Mouse (Mus musculus) kidney, embryonic 15.5 days (tissue): Measurements from ENCODE around the gene Casp2. TPM values are rescaled to one million over a fixed set of nuclear protein-coding genes. Genes with fewer than 3 reads are reported as not detected.
A peak's percentile ranks its signal among the peaks of the same experiment; 100 is the strongest.

Source experiments
- ATAC-seq: fragments of 200-750 bp; cut with Nextera tagmentation; replicated peaks from 2 replicates; pipeline ENCODE4 v1.8.0; 2017; ENCODE audit warnings: moderate TSS enrichment; ENCODE audit not compliant: low FRiP score
- H3K27ac ChIP-seq: fragments of 300-500 bp; sonication (generic); 2 replicates; pipeline ENCODE4 v1.5.1; 2015; ENCODE audit warnings: mild to moderate bottlenecking, inconsistent platforms
- H3K27me3 ChIP-seq: fragments of 300-500 bp; sonication (generic); 2 replicates; pipeline ENCODE4 v1.6.1; 2015; ENCODE audit warnings: inconsistent platforms
- H3K36me3 ChIP-seq: fragments of 300-500 bp; sonication (generic); 2 replicates; pipeline ENCODE4 v1.6.1; 2015; ENCODE audit warnings: inconsistent platforms
- H3K4me1 ChIP-seq: fragments of 300-500 bp; sonication (generic); 2 replicates; pipeline ENCODE4 v1.6.1; 2015; ENCODE audit warnings: inconsistent platforms
- H3K4me2 ChIP-seq: fragments of 300-500 bp; sonication (generic); 2 replicates; pipeline ENCODE4 v1.6.1; 2015; ENCODE audit warnings: moderate library complexity, mild to moderate bottlenecking, inconsistent platforms
- H3K4me3 ChIP-seq: fragments of 300-500 bp; sonication (generic); replicated peaks from 2 replicates; pipeline ENCODE4 v1.5.1; 2015; ENCODE audit warnings: mild to moderate bottlenecking, inconsistent platforms
- H3K9ac ChIP-seq: fragments of 300-500 bp; sonication (generic); 2 replicates; pipeline ENCODE4 v1.6.1; 2015; ENCODE audit warnings: mild to moderate bottlenecking, inconsistent platforms
- H3K9me3 ChIP-seq: fragments of 300-500 bp; sonication (generic); replicated peaks from 2 replicates; pipeline ENCODE4 v1.6.1; 2016; ENCODE audit warnings: inconsistent platforms
- WGBS: fragments of 180-500 bp; shearing (Covaris S2); methylation state at CpG from one replicate; pipeline ENCODE4 v1.1.7; 2015; ENCODE audit warnings: mixed read lengths; 5-methylcytosine and 5-hydroxymethylcytosine counted together
- polyA plus RNA-seq: library from polyadenylated mRNA; unstranded; fragments of >200 nt; fragmentation: Nextera tagmentation; extraction: Ambion mirVana; gene quantifications from 2 replicates; pipeline ENCODE4 v1.2.1, GENCODE M21; 2015

The Casp2 gene
- polyA plus RNA-seq, 1 experiment from 2014 or later = 60.0 TPM

- no peak overlapping the region for H3K9ac ChIP-seq
- no peaks in the 10 kb centered on the region for H3K9me3 ChIP-seq
- H3K27me3 ChIP-seq = no peaks in the 10 kb centered on the region
- H3K4me1 ChIP-seq = no peaks in the 10 kb centered on the region
- ATAC-seq = no peak
- H3K4me2 ChIP-seq = no peak overlapping the region
- H3K27ac ChIP-seq = no peak overlapping the region
- H3K4me3 ChIP-seq = no peak overlapping the region
- H3K36me3 ChIP-seq = peaks cover 31% of the 10 kb centered on the region
Measured at GRCm38 (mm10) chr6:42287562-42287961, 22.8 kb downstream of the Casp2 start.

- no peaks in the 10 kb centered on the region for H3K27me3 ChIP-seq
- no peak overlapping the region for H3K9ac ChIP-seq
- H3K4me1 ChIP-seq = no peaks in the 10 kb centered on the region
- no peak overlapping the region for H3K4me2 ChIP-seq
- no peaks in the 10 kb centered on the region for H3K36me3 ChIP-seq
- H3K27ac ChIP-seq = no peak overlapping the region
- no peaks in the 10 kb centered on the region for H3K9me3 ChIP-seq
- no peak for ATAC-seq
- whole genome bisulfite sequencing = 87% methylated on average over 6 of the region's 6 CpGs
- no peak overlapping the region for H3K4me3 ChIP-seq
Measured at GRCm38 (mm10) chr6:42293327-42293726, 28.5 kb downstream of the Casp2 start.

GRCm38 (mm10) chr6:42295549-42296094 is 30.8 kb downstream of the Casp2 start:
- H3K27me3 ChIP-seq = no peaks in the 10 kb centered on the region
- 0 out of 2 replicates have a peak, but pooled peaks cover 2% of the 10 kb centered on the region for H3K36me3 ChIP-seq
- WGBS = 64% methylated on average over 3 of the region's 3 CpGs
- H3K4me3 ChIP-seq = no peak overlapping the region
- no peak overlapping the region for H3K27ac ChIP-seq
- H3K9me3 ChIP-seq = no peaks in the 10 kb centered on the region
- ATAC-seq = no peak
- no peaks in the 10 kb centered on the region for H3K4me1 ChIP-seq
- H3K4me2 ChIP-seq = no peak overlapping the region
- no peak overlapping the region for H3K9ac ChIP-seq

- Histone ChIP-seq H3K36me3 (0 out of 2 replicates have a peak, but pooled peaks cover 2% of the 10 kb centered on the region), H3K4me3 (no peak overlapping the region), H3K4me1 (no peaks in the 10 kb centered on the region), H3K9ac (no peak overlapping the region), H3K9me3 (no peaks in the 10 kb centered on the region), H3K27me3 (no peaks in the 10 kb centered on the region), H3K27ac (no peak overlapping the region), H3K4me2 (no peak overlapping the region)
- ATAC-seq = no peak
- 92% methylated on average over 5 of the region's 5 CpGs for WGBS
Measured at GRCm38 (mm10) chr6:42299362-42299761, 34.6 kb downstream of the Casp2 start.

GRCm38 (mm10) chr6:42309816-42310378 is 45.1 kb downstream of the Casp2 start:
- ATAC-seq = no peak
- WGBS = 47% methylated on average over 8 of the region's 8 CpGs
- H3K4me2 ChIP-seq = no peak overlapping the region
- no peaks in the 10 kb centered on the region for H3K9me3 ChIP-seq
- no peak overlapping the region for H3K9ac ChIP-seq
- no peaks in the 10 kb centered on the region for H3K27me3 ChIP-seq
- H3K36me3 ChIP-seq = peaks cover 3% of the 10 kb centered on the region; the same call in 1 of the 2 replicates
- no peak overlapping the region for H3K27ac ChIP-seq
- no peak overlapping the region for H3K4me3 ChIP-seq
- H3K4me1 ChIP-seq = no peaks in the 10 kb centered on the region

- Histone ChIP-seq H3K27ac (no peak overlapping the region), H3K4me2 (no peak overlapping the region), H3K9me3 (no peaks in the 10 kb centered on the region), H3K27me3 (no peaks in the 10 kb centered on the region), H3K36me3 (peaks cover 3% of the 10 kb centered on the region; the same call in 1 of the 2 replicates), H3K4me1 (no peaks in the 10 kb centered on the region), H3K9ac (no peak overlapping the region), H3K4me3 (no peak overlapping the region)
- no peak for ATAC-seq
- 80% methylated on average over 2 of the region's 2 CpGs for WGBS
Measured at GRCm38 (mm10) chr6:42310427-42311053, 45.8 kb downstream of the Casp2 start.

- Histone ChIP-seq H3K9me3 (no peaks in the 10 kb centered on the region), H3K36me3 (no peaks in the 10 kb centered on the region), H3K9ac (no peak overlapping the region), H3K4me1 (peaks cover 1% of the 10 kb centered on the region), H3K4me3 (no peak overlapping the region), H3K4me2 (no peak overlapping the region), H3K27ac (no peak overlapping the region), H3K27me3 (peaks cover 27% of the 10 kb centered on the region)
- WGBS = 78% methylated on average over 4 of the region's 4 CpGs
- no peak for ATAC-seq
Measured at GRCm38 (mm10) chr6:42318293-42318692, 53.5 kb downstream of the Casp2 start.

- H3K36me3 ChIP-seq = no peaks in the 10 kb centered on the region
- no peak overlapping the region for H3K27ac ChIP-seq
- peaks cover 43% of the 10 kb centered on the region for H3K27me3 ChIP-seq
- 2% methylated on average over 26 of the region's 28 CpGs for WGBS
- peak; percentile 57; the same call in 1 of the 2 replicates for ATAC-seq
- H3K9me3 ChIP-seq = no peaks in the 10 kb centered on the region
- peak overlapping the region; percentile 67 for H3K4me3 ChIP-seq
- H3K4me1 ChIP-seq = peaks cover 22% of the 10 kb centered on the region
- H3K4me2 ChIP-seq = peak overlapping the region; percentile 99
- peak overlapping the region; percentile 53 for H3K9ac ChIP-seq
Measured at GRCm38 (mm10) chr6:42323371-42324066, 58.7 kb downstream of the Casp2 start.

GRCm38 (mm10) chr6:42324067-42324481 is 59.3 kb downstream of the Casp2 start:
- Histone ChIP-seq H3K27me3 (peaks cover 43% of the 10 kb centered on the region), H3K36me3 (no peaks in the 10 kb centered on the region), H3K27ac (no peak overlapping the region), H3K4me3 (peak overlapping the region; percentile 67), H3K4me2 (peak overlapping the region; percentile 99), H3K9me3 (no peaks in the 10 kb centered on the region), H3K9ac (peak overlapping the region; percentile 53), H3K4me1 (peaks cover 22% of the 10 kb centered on the region)
- under 1% methylated on average over 21 of the region's 32 CpGs for WGBS
- ATAC-seq = peak; percentile 74

- Histone ChIP-seq H3K9me3 (no peaks in the 10 kb centered on the region), H3K4me1 (peaks cover 22% of the 10 kb centered on the region)
- under 1% methylated on average over 37 of the region's 68 CpGs for WGBS
Measured at GRCm38 (mm10) chr6:42324482-42325267, 59.9 kb downstream of the Casp2 start, which contains the start of gene Fam131b. TSS of gene Fam131b (minus strand) at chr6:42324643.

GRCm38 (mm10) chr6:42325268-42325609 is 60.5 kb downstream of the Casp2 start:
- peaks cover 43% of the 10 kb centered on the region for H3K27me3 ChIP-seq
- H3K4me3 ChIP-seq = peak overlapping the region; percentile 67
- no peak overlapping the region for H3K27ac ChIP-seq
- H3K9me3 ChIP-seq = no peaks in the 10 kb centered on the region
- peak overlapping the region; percentile 99 for H3K4me2 ChIP-seq
- H3K9ac ChIP-seq = 0 out of 2 replicates have a peak overlapping the region, but pooled peaks have one; percentile 53
- peaks cover 22% of the 10 kb centered on the region for H3K4me1 ChIP-seq
- WGBS = 7% methylated on average over 7 of the region's 7 CpGs
- H3K36me3 ChIP-seq = no peaks in the 10 kb centered on the region
- ATAC-seq = no peak

More at GRCm38 (mm10) chr6:42324482-42325267, 59.9 kb downstream of the Casp2 start, which contains the start of gene Fam131b:
- no peaks in the 10 kb centered on the region for H3K36me3 ChIP-seq
- H3K9ac ChIP-seq = peak within 1 kb of the TSS; percentile 53
- H3K27ac ChIP-seq = no peak within 1 kb of the TSS
- peak within 1 kb of the TSS; percentile 99 for H3K4me2 ChIP-seq
- peak; percentile 76 for ATAC-seq
- H3K27me3 ChIP-seq = peaks cover 43% of the 10 kb centered on the region
- H3K4me3 ChIP-seq = peak within 1 kb of the TSS; percentile 67
